Mouse (Mus musculus) neutrophil, adult 5-6 weeks (primary cell): ENCODE results near the gene Pphln1. TPM values are rescaled to one million over a fixed set of nuclear protein-coding genes. Genes with fewer than 3 reads are reported as not detected.

ENCODE experiments used
- ATAC-seq: fragments of 151-379, 151-347 bp; 2 replicates; pipeline ENCODE4 v1.8.0; 2017; ENCODE audit warnings: mild to moderate bottlenecking, moderate TSS enrichment; ENCODE audit not compliant: insufficient number of reproducible peaks, poor library complexity, low FRiP score, severe bottlenecking; ENCODE audit errors: extremely low read depth
- total RNA-seq: library from RNA; stranded (forward); fragments of 200-1000 nt; gene quantifications from 2 replicates; pipeline ENCODE4 v1.2.3, GENCODE M21; 2017

Pphln1 gene
- total RNA-seq, 1 experiment from 2014 or later, result 33.2 TPM

DNA sequence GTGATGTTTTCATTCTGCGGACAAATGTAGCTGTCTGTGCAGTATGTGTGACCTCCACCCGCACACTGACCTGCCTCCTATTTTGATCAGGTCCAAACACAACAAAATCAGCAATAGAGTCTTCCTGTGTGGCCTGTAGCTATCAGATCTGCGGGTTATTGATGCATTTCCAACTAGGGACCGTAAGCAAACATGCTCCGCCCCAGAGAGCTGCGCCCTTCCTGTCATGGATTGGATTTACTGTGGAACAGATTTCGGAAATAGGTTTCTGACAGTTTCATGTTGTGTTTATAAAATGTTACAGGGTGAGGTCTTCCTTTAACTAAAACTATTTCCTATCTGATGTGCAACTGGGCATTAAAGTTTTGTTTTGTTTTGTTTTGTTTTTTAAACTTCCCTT, 87.9 kb downstream of the Pphln1 start:
- no peak for ATAC-seq

GRCm38 (mm10) chr15:93489597-93489996, 91.4 kb downstream of the Pphln1 start:
- no peak for ATAC-seq

DNA sequence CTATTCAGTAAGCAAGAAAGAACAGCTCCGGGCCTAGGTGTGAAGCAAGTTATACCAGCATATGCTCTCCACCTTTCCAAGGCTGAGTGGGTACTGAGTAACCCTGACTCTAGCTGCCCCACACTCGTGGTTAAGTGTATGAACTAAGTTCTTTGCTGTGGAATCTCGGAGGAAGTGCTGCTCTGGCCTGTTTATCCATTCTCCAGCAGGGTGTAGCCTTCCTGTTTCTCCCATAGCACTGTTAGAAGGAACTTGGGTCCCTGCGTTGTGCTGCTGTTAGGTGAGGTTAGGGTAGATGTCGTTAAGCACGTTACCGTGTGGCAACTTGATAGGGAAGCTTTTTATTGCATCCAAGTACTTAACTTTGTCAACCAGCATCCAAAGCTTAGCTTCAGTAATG, 96.5 kb downstream of the Pphln1 start:
- ATAC-seq, result no peak

DNA sequence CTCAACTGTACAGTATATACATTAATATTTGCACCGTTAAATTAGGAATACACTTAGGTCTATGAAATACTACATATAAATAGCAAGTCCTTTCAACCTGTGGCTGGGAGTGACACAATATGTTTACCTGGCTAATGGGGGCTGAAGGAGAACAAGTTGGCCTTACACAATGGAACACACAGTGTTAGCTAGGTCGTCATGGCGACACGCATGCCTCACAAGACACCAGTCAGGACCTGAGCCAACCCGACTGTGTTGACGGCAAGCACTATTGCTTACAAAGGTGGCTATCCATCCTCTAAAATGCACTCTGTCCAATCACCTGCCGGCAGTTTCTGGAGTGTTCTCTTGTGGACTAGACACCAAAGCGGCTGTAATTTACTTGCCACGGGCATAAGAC, 101.7 kb downstream of the Pphln1 start:
- ATAC-seq, result no peak

- no peak for ATAC-seq
Measured at GRCm38 (mm10) chr15:93502703-93503102, 104.6 kb downstream of the Pphln1 start.

DNA sequence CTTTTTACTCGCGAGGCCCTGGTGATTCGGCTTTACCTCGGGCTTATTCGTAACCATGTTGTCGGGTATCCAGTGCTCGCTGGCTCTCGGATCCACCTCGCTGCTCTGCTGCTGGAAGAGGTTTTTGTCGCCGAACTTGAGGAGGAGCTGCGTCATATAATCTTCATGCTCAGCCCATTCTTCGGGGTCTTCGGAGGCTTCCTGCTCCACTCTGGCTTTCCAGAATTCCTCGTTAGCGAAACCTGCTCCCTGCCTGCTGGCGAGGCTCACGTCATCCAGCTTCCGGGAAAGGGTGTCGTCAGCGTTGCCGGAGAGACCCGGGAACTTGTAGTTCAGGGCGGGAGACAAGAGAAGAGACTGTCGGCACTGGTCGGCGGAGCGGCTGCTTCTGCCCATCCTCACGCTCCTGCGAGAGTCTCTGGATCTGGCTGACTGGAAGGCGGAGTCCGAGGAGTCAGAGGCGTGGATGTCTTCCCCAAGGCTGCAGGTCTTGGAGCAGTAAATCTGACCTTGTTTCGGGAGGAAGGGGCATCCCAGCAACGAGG, 105.1 kb downstream of the Pphln1 start:
- no peak for ATAC-seq

- no peak for ATAC-seq
Measured at GRCm38 (mm10) chr15:93504808-93505207, 106.7 kb downstream of the Pphln1 start.

GRCm38 (mm10) chr15:93510690-93511336, 112.7 kb downstream of the Pphln1 start:
- ATAC-seq, result no peak

GRCm38 (mm10) chr15:93512437-93512836, 114.3 kb downstream of the Pphln1 start:
- ATAC-seq, result no peak

DNA sequence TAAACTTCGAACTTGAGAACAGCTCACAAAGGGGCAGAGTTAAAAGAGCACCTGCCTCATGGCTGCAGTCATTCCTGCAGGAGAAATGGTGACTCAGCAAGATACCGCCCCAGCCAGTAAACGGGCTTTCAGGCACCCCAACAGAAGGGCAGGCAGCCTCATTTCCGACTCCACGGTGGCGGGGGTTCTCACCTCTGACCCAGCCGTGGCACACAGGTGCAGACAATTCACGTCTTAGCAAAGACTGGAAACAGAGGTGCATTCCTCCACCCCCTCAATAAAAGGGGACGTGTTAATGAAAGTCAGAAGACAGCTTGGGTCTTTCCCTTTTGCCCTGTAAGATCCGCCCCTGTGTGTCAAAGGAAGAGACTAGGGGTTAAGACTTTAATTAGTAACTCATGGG, 115.8 kb downstream of the Pphln1 start:
- ATAC-seq, result no peak

DNA sequence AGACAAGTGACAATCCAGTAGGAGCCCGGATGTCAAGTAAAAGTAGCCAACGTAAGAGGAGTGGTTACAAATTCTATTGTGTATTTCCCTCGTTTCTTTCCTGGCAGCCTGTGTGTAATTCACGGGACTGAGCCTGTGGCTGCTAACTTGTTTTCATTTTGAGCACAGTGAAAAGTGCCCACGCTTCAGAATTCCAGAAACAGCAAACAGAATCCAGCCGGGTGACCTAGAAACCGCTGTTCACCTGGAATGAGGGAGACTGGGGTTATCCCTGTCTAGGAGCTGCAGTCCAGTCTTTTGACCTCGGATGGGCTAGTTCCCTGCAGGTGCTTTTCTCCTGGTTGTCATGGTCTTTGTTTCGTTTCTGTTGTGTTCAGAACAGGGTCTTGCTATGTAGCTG, 117.2 kb downstream of the Pphln1 start:
- no peak for ATAC-seq

GRCm38 (mm10) chr15:93517022-93517565, 118.9 kb downstream of the Pphln1 start:
- no peak for ATAC-seq

GRCm38 (mm10) chr15:93518143-93518902, 120.2 kb downstream of the Pphln1 start:
- no peak for ATAC-seq

- ATAC-seq, result 0 out of 2 replicates have a peak, but pooled peaks have one; percentile 21
Measured at GRCm38 (mm10) chr15:93518941-93519835, 121.0 kb downstream of the Pphln1 start.

DNA sequence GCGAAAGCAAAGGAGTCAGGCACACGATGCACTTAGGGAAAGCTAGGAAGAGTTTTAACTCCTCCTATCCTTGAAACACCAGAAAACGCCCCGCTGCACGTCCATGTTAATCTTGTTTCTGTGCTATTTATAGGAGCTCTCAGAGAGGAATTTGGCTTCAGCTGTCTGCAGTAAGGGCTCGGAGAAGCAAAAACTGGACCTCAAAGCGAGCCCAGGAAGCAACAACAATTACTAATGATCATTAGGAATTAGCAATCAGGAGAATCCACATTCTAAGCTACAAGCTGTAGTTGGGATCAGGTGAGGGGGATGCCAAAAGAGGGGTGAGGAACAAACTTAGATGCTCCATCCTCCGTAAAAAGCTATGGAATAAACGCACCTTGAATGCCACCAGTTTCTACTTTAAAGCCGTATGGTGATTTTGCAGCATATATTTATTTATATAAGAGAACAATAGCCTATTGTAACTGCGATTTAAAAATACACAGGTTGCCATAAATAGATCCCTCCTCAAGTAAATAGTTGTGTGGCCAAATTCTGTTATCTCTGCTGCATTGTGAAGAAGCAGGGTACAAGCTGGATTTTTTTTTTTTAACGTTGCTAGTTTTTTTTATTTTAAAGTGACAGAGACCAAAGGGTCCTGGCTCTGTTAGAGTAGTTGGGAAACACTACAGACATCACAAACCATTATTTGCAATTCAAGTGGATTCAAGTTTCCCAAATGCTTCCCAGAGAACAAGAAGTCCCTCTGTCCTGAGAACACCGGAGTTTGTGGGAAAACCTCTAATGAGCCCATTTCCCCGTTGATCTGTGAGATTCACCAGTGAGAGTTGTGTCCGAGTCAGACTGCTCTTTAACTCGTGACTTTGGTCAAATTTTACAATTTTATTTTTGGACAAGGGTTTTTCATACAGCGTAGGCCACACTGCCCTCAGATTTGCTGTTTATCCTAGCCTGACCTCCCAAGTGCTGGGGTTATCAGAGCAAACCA, 122.0 kb downstream of the Pphln1 start:
- no peak for ATAC-seq

DNA sequence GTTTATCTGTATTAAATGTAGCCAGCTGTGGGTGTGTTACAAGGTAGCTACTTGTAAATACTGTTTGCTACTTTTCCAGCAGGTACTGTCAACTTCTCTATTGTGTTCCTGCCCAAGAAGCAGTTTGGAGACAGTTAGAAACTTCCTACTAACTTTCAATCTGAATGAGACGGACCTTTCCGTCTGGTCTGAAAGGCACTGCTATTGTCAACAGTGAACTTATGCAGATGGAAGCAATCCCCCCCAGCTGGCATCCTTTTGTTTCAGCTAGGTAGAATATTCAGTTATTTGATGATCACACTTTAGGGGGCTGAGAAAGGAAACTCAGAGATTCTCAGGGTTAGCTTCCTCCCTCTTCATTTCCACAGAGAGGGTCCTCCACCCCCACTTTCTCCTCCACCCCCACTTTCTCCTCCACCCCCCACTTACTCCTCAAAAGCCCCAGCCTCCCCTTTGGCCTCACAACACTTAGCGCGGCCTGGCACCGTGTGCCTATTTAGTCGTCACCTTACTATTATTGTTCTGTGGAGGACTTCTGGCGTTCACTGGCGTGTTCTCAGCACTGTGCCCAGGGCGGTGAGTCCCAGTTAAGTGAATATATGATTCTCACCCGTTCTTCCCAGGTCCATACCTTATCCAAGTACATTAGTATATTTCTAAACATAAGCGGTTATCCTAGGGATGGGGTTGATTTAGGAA, 123.1 kb downstream of the Pphln1 start:
- no peak for ATAC-seq

- no peak for ATAC-seq
Measured at GRCm38 (mm10) chr15:93521787-93522180, 123.6 kb downstream of the Pphln1 start.
